Mouse (Mus musculus) thymus, adult 2 months (tissue): ENCODE measurements at regions not wholly inside any gene's neighbourhood (a gene's known extent, or its start where the extent isn't known, plus 50 kb on each side); places are given as distances from the start of the nearest gene placed in this dataset.

ENCODE experiments used
- CTCF ChIP-seq: fragments of 200-500 bp; IDR thresholded peaks from 2 replicates; pipeline ENCODE4 v1.5.1; 2012; ENCODE audit warnings: mild to moderate bottlenecking, control low read depth, low read length, moderate library complexity, borderline replicate concordance; ENCODE audit not compliant: control insufficient read depth, poor library complexity, insufficient read depth; ENCODE audit errors: extremely low read depth
- POLR2A ChIP-seq: fragments of 200-500 bp; IDR thresholded peaks from 2 replicates; pipeline ENCODE4 v1.6.1; 2012; ENCODE audit warnings: mild to moderate bottlenecking, low read length, control low read depth, moderate library complexity; ENCODE audit not compliant: control insufficient read depth, poor library complexity, insufficient read depth; ENCODE audit errors: extremely low read depth

DNA sequence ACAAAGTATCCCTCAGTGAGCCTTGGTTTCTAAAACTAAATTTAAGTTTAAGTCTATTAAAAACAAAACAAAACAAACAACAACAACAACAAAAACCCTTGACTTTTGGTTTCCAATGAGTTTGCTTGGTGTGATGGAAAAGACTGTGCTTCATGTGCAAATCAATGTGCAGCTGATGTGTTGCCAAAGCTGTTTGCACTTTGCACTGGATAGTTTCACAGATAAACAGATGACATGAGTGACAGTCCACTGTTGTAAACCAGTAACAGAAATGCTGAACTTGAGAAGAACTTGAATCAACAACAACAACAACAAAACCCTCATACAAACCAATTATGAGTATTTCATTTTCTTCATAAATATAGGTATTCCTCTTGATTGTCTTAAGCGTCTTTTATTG, 412.6 kb upstream of the Cntn5 start:
- TF ChIP-seq CTCF, result no peak
- TF ChIP-seq POLR2A, result no peak
